Mouse (Mus musculus) embryonic fibroblast, embryonic 13.5 days (primary cell): Measurements from ENCODE around the gene Cacna2d3.

Experiments
- CTCF ChIP-seq: IDR thresholded peaks from 2 replicates; pipeline ENCODE4 v1.5.1; 2011; ENCODE audit warnings: mild to moderate bottlenecking, control low read depth, low read length, moderate library complexity, borderline replicate concordance; ENCODE audit not compliant: insufficient read depth
- POLR2A ChIP-seq: IDR thresholded peaks from 2 replicates; pipeline ENCODE4 v1.6.1; 2011; ENCODE audit warnings: low read depth, mild to moderate bottlenecking, control low read depth, low read length, moderate library complexity

DNA sequence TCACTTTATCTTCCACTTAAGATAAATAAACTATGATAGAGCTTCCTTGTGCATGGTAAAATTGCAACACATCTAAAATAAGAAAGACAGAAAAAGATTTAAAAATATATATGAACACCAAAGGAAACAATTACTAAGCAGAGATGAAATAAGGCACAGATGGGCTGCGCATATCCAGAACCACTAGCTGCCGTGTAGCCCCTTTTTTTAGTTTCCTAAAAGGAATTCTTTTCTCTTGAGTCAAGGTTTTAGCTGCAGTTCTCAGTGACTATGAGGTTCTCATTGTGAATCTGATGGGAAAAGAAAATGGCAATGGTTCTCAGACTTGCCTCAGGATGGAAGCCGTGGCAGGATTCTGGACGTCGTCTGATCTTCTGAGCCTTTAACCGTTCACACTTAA lies 814.0 kb downstream of the Cacna2d3 start:
- TF ChIP-seq POLR2A (no peak), CTCF (no peak)
